Mouse (Mus musculus) lung, embryonic 16.5 days (tissue): ENCODE measurements at regions not wholly inside any gene's neighbourhood (a gene's known extent, or its start where the extent isn't known, plus 50 kb on each side); places are given as distances from the start of the nearest gene placed in this dataset.

Source experiments
- ATAC-seq: fragments of 200-750 bp; cut with Nextera tagmentation; 2 replicates; pipeline ENCODE4 v1.8.0; 2017; ENCODE audit warnings: low read depth, mild to moderate bottlenecking, moderate library complexity
- H3K27ac ChIP-seq: fragments of 300-500 bp; sonication (generic); 2 replicates; pipeline ENCODE4 v1.5.1; 2014; ENCODE audit warnings: mild to moderate bottlenecking, control low read depth, low read length
- H3K27me3 ChIP-seq: fragments of 300-500 bp; sonication (generic); 2 replicates; pipeline ENCODE4 v1.6.1; 2014; ENCODE audit warnings: low read depth, low read length, mixed read lengths; ENCODE audit not compliant: control insufficient read depth, insufficient read depth
- H3K36me3 ChIP-seq: fragments of 300-500 bp; sonication (generic); 2 replicates; pipeline ENCODE4 v1.6.1; 2014; ENCODE audit warnings: low read length; ENCODE audit not compliant: control insufficient read depth, insufficient read depth
- H3K4me1 ChIP-seq: fragments of 300-500 bp; sonication (generic); replicated peaks from 2 replicates; pipeline ENCODE4 v1.6.1; 2014; ENCODE audit warnings: low read length, mixed read lengths; ENCODE audit not compliant: control insufficient read depth, insufficient read depth
- H3K4me2 ChIP-seq: fragments of 300-500 bp; sonication (generic); 2 replicates; pipeline ENCODE4 v1.6.1; 2014; ENCODE audit warnings: low read depth, low read length, control low read depth
- H3K4me3 ChIP-seq: fragments of 300-500 bp; sonication (generic); 2 replicates; pipeline ENCODE4 v1.5.1; 2014; ENCODE audit warnings: mild to moderate bottlenecking, low read length, control low read depth
- H3K9ac ChIP-seq: fragments of 300-500 bp; sonication (generic); 2 replicates; pipeline ENCODE4 v1.6.1; 2014; ENCODE audit warnings: low read length, control low read depth
- H3K9me3 ChIP-seq: fragments of 300-500 bp; sonication (generic); 2 replicates; pipeline ENCODE4 v1.6.1; 2016; ENCODE audit warnings: low read length; ENCODE audit not compliant: control insufficient read depth
- WGBS: fragments of 180-500 bp; shearing (Covaris S2); extraction: QIAGEN DNeasy Blood & Tissue Kit; methylation state at CpG from one replicate; pipeline ENCODE4 v1.1.7; 2014; 5-methylcytosine and 5-hydroxymethylcytosine counted together

DNA sequence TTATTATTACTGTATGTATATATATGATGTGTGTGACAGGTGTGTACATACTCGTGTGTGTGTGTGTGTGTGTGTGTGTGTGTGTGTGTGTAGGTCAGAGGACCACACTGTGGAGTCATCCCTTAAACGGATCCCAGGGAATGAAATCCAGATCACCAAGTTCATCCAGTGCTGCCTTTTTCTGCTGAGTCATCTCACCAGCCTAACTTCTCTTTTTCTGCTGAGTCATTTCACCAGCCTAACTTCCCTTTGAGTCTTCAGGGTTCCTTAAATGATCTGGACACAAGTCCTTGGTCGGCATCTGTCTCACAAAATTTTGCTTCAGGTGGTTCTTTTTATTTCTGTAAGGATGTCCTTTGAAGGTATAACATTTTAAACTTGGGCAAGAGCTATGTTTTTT lies 302.2 kb downstream of the 1810013L24Rik start:
- Histone ChIP-seq H3K36me3 (no peaks in the 10 kb centered on the region), H3K4me2 (no peak overlapping the region), H3K27ac (no peak overlapping the region), H3K4me3 (no peak overlapping the region), H3K27me3 (no peaks in the 10 kb centered on the region), H3K9ac (no peak overlapping the region), H3K9me3 (no peaks in the 10 kb centered on the region), H3K4me1 (no peaks in the 10 kb centered on the region)
- WGBS: 61% methylated on average over 3 of the region's 3 CpGs
- no peak for ATAC-seq

DNA sequence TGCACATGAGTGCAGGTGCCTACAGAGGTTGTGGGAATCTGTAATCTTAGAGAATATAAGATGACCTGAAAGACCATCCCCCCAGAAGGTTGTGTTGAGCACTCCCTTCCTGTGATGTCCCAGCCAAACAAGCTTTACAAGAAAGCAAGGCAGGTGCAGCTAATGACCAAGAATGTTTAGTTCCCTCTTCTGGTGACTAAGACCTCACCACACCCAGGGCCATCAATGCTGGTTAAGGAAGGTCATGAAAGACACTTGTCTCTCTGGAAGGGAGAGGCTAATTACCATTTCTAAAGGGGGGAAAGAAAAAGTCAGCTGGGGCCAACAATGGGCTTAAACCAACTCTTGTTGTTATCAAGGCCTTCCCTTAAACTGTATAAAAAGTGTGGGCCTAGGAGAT lies 302.9 kb downstream of the 1810013L24Rik start:
- H3K36me3 ChIP-seq: no peaks in the 10 kb centered on the region
- no peak overlapping the region for H3K27ac ChIP-seq
- no peak overlapping the region for H3K4me2 ChIP-seq
- no peak overlapping the region for H3K9ac ChIP-seq
- no peak for ATAC-seq
- no peaks in the 10 kb centered on the region for H3K9me3 ChIP-seq
- H3K4me1 ChIP-seq: no peaks in the 10 kb centered on the region
- H3K27me3 ChIP-seq: no peaks in the 10 kb centered on the region
- H3K4me3 ChIP-seq: no peak overlapping the region

DNA sequence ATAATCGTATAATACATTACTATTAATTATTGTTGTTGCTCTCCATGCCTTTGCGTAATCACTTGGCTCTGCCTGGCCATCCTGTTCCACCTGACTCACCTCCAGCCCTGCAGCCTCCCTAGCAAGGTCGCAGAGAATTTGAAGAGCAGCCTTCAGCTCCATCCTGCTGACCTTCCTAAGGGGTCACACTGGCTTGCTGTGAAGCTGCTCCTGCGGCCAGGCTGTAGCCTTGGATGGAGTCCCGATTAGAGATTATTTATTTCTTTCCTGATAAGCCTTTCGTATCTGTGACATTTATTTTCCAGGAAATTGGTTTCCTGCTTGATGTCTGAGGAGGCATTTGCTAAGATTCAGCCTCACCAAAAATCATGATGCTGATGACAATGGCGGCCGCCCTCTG lies 305.5 kb downstream of the 1810013L24Rik start:
- no peaks in the 10 kb centered on the region for H3K27me3 ChIP-seq
- H3K9ac ChIP-seq: no peak overlapping the region
- no peak overlapping the region for H3K27ac ChIP-seq
- no peak overlapping the region for H3K4me2 ChIP-seq
- H3K4me3 ChIP-seq: no peak overlapping the region
- no peak for ATAC-seq
- 67% methylated on average over 8 of the region's 8 CpGs for WGBS
- H3K36me3 ChIP-seq: no peaks in the 10 kb centered on the region
- no peaks in the 10 kb centered on the region for H3K9me3 ChIP-seq
- 0 out of 2 replicates have a peak, but pooled peaks cover 3% of the 10 kb centered on the region for H3K4me1 ChIP-seq

DNA sequence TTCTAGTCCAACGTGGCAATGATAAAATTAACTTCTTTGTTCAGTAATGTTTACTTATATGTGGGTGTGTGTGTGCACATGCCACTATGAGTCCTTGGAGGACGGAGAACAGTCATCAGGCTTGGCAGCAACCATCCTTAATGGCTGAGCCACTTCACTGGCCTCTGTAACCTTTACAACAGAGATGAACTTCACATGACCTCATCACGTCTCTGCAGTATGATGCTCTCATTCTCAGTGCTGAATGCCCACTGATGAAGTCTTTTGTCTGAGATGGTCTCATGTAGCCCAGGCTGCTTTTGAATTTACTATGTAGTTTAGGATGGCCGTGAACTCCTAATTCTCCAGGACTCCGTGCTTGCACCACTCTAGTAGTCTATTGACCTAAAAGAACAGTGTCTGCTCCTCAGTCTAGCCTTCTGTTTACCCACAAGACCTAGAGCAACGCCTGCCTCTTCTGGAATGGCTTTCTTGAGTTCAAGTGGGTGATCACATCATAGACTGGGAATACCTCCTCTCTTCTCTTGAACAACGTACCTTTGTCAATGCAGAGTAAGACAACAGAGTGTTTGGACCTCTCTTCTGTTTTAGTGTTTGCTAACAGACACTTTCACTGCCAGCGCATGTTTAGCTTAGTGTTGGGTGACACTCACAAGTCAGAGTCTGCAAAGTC lies 308.8 kb downstream of the 1810013L24Rik start:
- Histone ChIP-seq H3K4me1 (0 out of 2 replicates have a peak, but pooled peaks cover 3% of the 10 kb centered on the region), H3K4me3 (no peak overlapping the region), H3K9ac (no peak overlapping the region), H3K27ac (no peak overlapping the region), H3K9me3 (no peaks in the 10 kb centered on the region), H3K36me3 (no peaks in the 10 kb centered on the region), H3K27me3 (no peaks in the 10 kb centered on the region), H3K4me2 (no peak overlapping the region)
- peak; percentile 69 for ATAC-seq
- 37% methylated on average over 8 of the region's 8 CpGs for WGBS

DNA sequence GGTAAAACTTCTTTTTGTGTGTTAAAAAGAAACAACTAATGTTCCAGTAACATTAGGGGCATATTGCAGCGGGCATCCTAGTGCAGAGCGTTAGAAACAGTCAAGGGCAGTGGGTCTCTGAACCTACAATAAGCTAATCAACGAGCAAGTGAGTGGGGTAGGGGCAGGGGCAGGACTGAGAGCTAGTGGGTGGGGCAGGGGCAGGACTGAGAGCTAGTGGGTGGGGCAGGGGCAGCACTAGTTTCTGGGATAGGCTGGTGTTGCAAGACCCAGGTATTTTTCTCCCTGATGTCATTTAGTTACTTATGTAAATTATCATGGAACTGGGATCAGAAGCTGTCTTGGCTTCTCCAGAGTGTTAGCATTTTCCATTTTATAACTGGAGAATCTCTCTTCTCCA lies 309.5 kb downstream of the 1810013L24Rik start:
- peak; percentile 56 for ATAC-seq
- Histone ChIP-seq H3K9ac (no peak overlapping the region), H3K4me3 (no peak overlapping the region), H3K27me3 (no peaks in the 10 kb centered on the region), H3K27ac (no peak overlapping the region), H3K9me3 (no peaks in the 10 kb centered on the region), H3K4me1 (0 out of 2 replicates have a peak, but pooled peaks cover 3% of the 10 kb centered on the region), H3K4me2 (no peak overlapping the region), H3K36me3 (no peaks in the 10 kb centered on the region)
- 46% methylated on average over 3 of the region's 3 CpGs for WGBS

DNA sequence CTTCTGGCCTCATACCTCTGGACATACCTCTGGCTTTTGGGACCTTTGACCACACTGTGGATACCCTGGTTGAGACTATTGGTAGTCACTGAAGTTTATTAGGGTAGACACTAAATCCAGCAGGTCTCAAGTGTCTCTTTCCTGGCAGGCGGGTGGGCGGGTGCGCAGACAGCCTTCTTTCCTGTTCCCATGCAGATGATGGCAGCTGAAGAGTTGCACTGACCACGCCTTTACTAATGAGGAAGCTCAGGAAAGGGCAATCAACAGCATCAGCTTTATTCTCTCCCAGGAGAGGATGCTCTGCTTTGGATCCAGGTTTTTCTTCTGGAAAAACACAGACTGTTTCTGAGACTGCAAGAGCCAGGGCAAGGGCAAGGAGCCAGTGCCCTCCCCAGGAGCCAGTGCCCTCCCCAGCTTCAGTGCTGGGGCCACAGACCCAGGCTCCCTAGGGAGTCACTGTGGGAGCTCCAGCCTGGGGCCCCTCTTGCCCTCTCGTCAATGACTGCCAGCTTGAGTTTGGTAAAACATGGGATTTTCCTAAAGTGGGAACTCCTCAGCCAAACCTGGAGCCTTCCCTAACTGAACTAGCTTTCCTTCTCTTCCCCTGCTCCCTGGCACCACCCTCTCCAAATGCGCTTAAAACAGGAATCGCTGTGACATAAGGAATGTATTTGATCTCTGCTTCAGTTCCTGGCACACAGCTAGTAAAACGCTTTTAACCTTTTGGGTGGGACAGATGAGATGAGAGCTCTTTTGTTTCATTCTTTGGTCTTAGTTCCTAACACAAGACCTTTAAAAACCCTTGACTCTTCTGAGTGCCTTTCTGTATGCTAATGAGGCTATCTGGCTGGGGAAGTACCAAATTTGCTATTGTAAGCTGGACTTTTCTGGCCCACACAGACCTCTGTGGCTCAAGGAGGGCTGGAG lies 319.6 kb downstream of the 1810013L24Rik start:
- Histone ChIP-seq H3K9ac (no peak overlapping the region), H3K4me3 (no peak overlapping the region), H3K4me1 (peaks cover 9% of the 10 kb centered on the region; the same call in 1 of the 2 replicates), H3K4me2 (no peak overlapping the region), H3K9me3 (no peaks in the 10 kb centered on the region; the same call in 1 of the 2 replicates), H3K27ac (peak overlapping the region; percentile 82), H3K36me3 (no peaks in the 10 kb centered on the region), H3K27me3 (no peaks in the 10 kb centered on the region)
- peak; percentile 88 for ATAC-seq
- WGBS: 42% methylated on average over 8 of the region's 8 CpGs

DNA sequence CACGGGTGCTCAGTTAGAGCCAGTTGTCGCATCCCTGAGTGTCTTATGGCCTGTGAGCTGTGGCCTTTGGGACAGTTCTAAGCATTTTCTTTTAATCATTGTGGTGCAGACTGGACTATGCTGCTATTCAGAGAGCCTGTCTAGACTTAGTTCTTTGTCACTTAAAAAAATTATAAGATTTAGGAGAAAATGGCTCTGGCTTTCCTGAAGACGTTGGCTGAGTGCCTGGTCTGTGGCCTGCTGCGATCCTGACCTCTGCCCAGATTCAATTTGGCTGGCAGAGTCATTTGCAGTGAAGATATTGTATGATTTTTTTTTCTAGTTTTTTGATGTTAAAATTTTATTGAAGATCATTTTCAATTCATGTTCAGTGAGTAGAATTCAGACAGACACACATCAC lies 322.0 kb downstream of the 1810013L24Rik start:
- ATAC-seq: no peak
- H3K4me3 ChIP-seq: no peak overlapping the region
- H3K9me3 ChIP-seq: no peaks in the 10 kb centered on the region; the same call in 1 of the 2 replicates
- 48% methylated on average over 4 of the region's 4 CpGs for WGBS
- no peak overlapping the region for H3K4me2 ChIP-seq
- peak overlapping the region; percentile 46; the same call in 1 of the 2 replicates for H3K27ac ChIP-seq
- H3K36me3 ChIP-seq: no peaks in the 10 kb centered on the region
- H3K9ac ChIP-seq: no peak overlapping the region
- peaks cover 9% of the 10 kb centered on the region; the same call in 1 of the 2 replicates for H3K4me1 ChIP-seq
- H3K27me3 ChIP-seq: no peaks in the 10 kb centered on the region

DNA sequence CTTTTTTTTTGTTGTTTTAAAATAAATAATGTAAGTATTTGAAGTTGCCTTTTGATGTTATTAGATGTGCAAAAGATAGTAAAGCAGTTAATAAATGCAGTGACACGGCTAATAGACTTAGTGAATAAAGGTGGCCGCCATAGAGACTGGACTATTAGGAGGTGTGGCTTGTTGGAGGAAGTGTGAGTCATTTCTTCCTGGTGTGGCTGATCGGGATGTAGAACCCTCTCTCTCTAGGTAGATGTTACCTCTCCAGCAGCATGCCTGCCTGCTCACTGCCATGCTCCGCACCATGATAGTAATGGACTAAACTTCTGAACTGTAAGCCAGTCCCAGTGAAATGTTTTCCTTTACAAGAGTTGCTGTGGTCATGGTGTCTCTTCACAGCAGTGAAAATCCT lies 323.6 kb downstream of the 1810013L24Rik start:
- no peak overlapping the region for H3K27ac ChIP-seq
- no peak overlapping the region for H3K9ac ChIP-seq
- H3K36me3 ChIP-seq: no peaks in the 10 kb centered on the region
- no peak overlapping the region for H3K4me3 ChIP-seq
- H3K4me1 ChIP-seq: peaks cover 9% of the 10 kb centered on the region; the same call in 1 of the 2 replicates
- no peak overlapping the region for H3K4me2 ChIP-seq
- no peak for ATAC-seq
- no peaks in the 10 kb centered on the region for H3K27me3 ChIP-seq
- WGBS: 84% methylated on average over 4 of the region's 4 CpGs
- H3K9me3 ChIP-seq: no peaks in the 10 kb centered on the region; the same call in 1 of the 2 replicates

DNA sequence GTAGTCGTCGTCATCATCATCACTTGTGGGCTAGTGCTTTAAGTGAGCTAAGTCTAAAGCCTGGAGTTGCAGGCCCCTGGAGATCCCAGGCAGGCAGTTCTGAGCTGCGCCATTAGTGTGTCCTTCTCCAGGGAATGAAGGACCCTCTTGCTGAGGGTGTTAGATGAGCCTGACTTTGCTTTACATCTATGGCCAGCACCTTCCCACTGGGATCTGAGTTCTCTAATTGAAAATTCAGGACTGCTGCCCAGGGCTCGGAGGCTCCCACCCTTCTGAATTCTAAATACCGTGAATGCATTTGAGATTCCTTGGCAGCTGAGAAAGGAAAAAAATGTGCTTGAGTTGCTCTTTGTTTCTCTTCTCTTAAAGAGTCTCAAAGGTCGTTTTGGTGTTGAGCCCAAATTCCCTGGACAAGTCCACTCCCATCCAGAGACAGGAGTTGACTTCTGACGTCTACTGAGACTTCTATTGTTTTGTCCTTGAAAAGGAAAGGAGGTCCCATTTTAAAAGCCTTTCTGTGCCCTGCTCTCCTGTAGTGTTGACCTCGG lies 335.9 kb downstream of the 1810013L24Rik start:
- no peak for ATAC-seq
- Histone ChIP-seq H3K9me3 (no peaks in the 10 kb centered on the region), H3K27me3 (no peaks in the 10 kb centered on the region), H3K4me3 (no peak overlapping the region), H3K27ac (no peak overlapping the region), H3K4me2 (no peak overlapping the region), H3K9ac (no peak overlapping the region), H3K4me1 (no peaks in the 10 kb centered on the region), H3K36me3 (no peaks in the 10 kb centered on the region)
- WGBS: 58% methylated on average over 8 of the region's 8 CpGs
